Mouse (Mus musculus) erythroid progenitor cell, adult 5-6 weeks (primary cell): ENCODE results near the gene Mical2. TPM values are rescaled to one million over a fixed set of nuclear protein-coding genes. Genes with fewer than 3 reads are reported as not detected.

Experiments
- ATAC-seq: replicated peaks from 2 replicates; pipeline ENCODE4 v1.8.0; 2016; ENCODE audit warnings: moderate number of reproducible peaks, mild to moderate bottlenecking, moderate TSS enrichment, inconsistent platforms; ENCODE audit not compliant: poor library complexity, low FRiP score, severe bottlenecking
- total RNA-seq, 2 experiments: library from RNA; stranded (forward) in 1 of 2; stranded (reverse) in 1 of 2; fragments of 150-400 nt in 1 of 2; fragments of 186-747, 209-891 nt in 1 of 2; gene quantifications; 2 replicates each; pipeline versions ENCODE4 v1.2.3 to v1.2.4; 2015 to 2017; ENCODE audit warnings: low replicate concordance in 2 of 2

Gene Mical2
- total RNA-seq, 2 experiments from 2014 or later = not detected

- no peak for ATAC-seq
Observed at GRCm38 (mm10) chr7:112426811-112427210, 201.2 kb downstream of the Mical2 start.

- ATAC-seq = no peak
Observed at GRCm38 (mm10) chr7:112427357-112428157, 201.9 kb downstream of the Mical2 start, which contains the start of gene Parva. Gene Parva (plus strand): TSS chr7:112427505.

GRCm38 (mm10) chr7:112428158-112428535 is 202.5 kb downstream of the Mical2 start:
- no peak for ATAC-seq

- ATAC-seq = no peak
Observed at GRCm38 (mm10) chr7:112439846-112440245, 214.2 kb downstream of the Mical2 start.

- no peak for ATAC-seq
Observed at GRCm38 (mm10) chr7:112444152-112444984, 218.7 kb downstream of the Mical2 start.

DNA sequence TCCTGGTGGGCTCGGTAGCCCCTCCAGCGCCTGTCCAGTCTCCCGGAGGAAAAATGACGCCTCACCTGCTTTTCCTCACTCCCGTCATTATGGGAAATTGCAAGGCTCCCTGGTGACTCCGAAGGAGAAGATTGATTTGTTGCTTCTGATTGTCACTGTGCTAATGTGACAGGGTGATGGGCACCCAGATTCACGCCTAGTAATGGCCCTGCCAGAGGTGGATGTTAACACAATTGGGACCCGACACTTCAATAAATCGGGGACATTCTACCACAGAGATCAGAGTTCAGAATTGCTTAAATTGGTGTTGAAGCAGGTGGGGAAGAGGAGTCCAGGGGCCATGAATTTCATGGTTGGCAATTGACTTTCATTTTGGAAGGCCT is 219.3 kb downstream of the Mical2 start:
- ATAC-seq = no peak

- no peak for ATAC-seq
Observed at GRCm38 (mm10) chr7:112446498-112446897, 220.8 kb downstream of the Mical2 start.

DNA sequence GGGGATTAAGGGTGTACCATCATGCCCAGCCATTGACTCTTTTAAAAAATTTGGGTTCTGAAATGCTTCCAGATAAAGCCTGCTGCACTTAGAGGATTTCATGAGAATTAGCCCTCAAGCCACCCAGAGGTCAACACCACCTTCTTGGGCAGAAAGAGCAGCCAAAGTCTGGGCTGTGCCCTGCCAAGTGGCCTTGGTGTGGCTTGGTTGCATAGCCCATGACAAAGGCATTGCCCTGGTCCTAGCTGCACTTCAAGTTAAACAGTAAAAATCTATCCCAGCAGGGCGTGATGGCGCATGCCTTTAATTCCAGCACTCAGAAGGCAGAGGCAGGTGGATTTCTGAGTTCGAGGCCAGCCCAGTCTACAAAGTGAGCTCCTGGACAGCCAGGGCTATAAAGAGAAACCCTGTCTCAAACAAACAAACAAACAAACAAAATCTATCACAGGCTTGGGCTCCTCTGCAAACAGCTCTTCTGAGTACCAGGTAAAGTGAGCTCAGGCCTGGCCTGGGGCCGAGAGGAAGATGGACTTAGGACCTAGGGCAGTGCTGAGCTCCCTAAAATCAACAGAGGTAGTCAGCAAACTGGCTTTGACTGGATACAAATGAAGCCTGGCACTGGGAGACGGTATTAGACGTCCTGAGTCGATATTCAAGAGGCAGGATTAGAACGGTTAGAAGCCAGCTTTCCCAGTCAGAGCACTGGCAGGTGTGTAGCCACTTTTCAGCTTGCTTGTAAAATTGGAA is 224.5 kb downstream of the Mical2 start:
- no peak for ATAC-seq

DNA sequence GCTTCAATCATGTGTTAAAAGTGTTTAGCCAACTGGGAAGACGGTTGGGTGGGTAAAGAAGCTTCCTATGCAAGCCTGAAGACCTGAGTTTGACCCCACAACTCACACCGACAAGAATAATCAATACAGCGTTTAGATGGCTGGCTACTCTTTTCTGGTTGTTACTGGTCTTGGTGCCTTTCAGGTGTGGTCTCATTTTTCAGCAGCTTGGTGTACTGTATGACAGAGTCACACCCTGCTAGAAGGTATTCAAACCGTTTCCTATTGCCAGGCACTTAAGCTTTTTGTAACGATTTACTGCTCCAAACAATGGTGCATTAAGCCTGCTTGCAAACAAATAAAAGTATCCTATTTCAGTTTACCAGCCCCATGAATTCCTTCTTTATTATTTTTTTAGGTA is 226.8 kb downstream of the Mical2 start:
- ATAC-seq = no peak

- ATAC-seq = no peak
Observed at GRCm38 (mm10) chr7:112453805-112454214, 228.2 kb downstream of the Mical2 start.

- no peak for ATAC-seq
Observed at GRCm38 (mm10) chr7:112454380-112454779, 228.7 kb downstream of the Mical2 start.

- ATAC-seq = no peak
Observed at GRCm38 (mm10) chr7:112454951-112455350, 229.3 kb downstream of the Mical2 start.

DNA sequence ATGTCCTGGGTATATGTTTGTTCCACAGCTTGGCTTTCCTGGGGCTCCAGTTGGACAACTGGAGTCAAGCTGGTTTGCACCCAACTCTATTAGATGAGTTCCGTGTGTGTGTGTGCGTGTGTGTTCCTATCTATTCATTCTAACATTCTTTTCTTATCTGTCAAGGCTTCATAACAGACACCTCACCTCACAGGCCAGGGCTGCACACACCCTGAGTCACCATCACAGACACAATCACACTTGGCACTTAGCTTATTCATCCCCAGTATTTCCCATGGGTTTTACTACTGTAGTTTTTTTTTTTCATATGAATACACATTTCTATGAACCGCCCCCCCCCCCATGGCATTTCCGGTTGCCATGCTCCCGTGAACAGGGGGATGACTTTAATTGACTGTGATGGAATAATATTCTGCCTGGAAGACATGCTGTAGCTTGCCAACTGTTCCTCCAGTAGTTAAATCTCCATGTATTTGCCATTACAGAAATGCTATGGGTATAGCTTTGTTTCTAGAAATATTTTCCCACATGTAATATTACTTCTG is 230.0 kb downstream of the Mical2 start:
- no peak for ATAC-seq

- ATAC-seq = no peak
Observed at GRCm38 (mm10) chr7:112457373-112457772, 231.7 kb downstream of the Mical2 start.

GRCm38 (mm10) chr7:112457920-112458319 is 232.3 kb downstream of the Mical2 start:
- ATAC-seq = no peak

DNA sequence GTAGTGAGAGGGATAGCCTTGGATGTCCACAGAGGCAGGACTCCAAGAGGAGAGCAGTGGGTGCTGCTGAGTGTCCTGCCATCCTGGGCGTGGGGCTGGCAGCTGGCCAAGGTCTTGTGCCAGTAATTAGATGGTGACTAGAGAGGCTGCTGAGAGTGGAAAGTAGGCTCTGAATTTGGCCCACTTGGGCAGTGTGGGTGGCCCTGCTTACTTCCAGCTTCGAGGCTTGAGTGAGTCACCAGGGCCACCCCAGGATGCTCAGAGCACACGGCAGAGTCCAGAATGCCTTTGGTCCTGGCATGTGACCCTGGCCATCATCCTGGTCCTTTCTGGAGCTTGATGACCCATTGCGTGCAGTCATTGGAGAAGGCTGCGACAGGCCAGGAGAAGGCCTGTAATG is 232.8 kb downstream of the Mical2 start:
- no peak for ATAC-seq
